Mouse (Mus musculus): ENCODE measurements around the gene Dennd6a.

DNA sequence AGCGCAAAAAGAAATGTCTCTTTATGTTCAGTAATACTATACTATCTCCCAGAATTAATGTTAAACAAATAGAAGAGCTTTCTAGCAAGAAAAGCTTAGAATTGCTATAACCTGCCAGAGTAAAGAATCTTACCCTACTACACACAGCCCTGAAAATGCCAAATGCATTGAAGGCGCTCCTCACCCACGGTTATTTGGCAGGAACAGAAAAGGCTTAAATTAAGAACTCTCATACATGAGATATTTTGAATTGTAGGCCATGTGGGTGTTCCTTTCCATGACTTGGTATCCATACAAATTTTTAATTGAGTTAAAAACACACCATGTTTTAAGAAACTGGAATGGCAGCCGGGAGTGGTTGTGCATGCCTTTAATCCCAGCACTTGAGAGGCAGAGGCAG, 34.4 kb upstream of the Dennd6a start:
- TF ChIP-seq TAL1 (IDR thresholded peaks at IDR 0.05; ENCODE audit: low read length) (no peak), GATA1 (IDR thresholded peaks at IDR 0.05; ENCODE audit: low read length) (no peak)
